Mouse (Mus musculus) kidney, postnatal 0 days (tissue): ENCODE measurements at regions not wholly inside any gene's neighbourhood (a gene's known extent, or its start where the extent isn't known, plus 50 kb on each side); places are given as distances from the start of the nearest gene placed in this dataset.
A peak's percentile ranks its signal among the peaks of the same experiment; 100 is the strongest.

Experiments
- ATAC-seq: fragments of 200-750 bp; cut with Nextera tagmentation; replicated peaks from 2 replicates; pipeline ENCODE4 v1.8.0; 2017; ENCODE audit warnings: low read depth, moderate number of reproducible peaks, moderate TSS enrichment, moderate library complexity; ENCODE audit not compliant: low FRiP score
- DNase-seq: peaks from one replicate; pipeline ENCODE4 v3.0.0-alpha.2; 2016; ENCODE audit warnings: low spot score
- H3K27ac ChIP-seq: fragments of 300-500 bp; sonication (generic); 2 replicates; pipeline ENCODE4 v1.5.1; 2014; ENCODE audit warnings: mild to moderate bottlenecking
- H3K27me3 ChIP-seq: fragments of 300-500 bp; sonication (generic); 2 replicates; pipeline ENCODE4 v1.6.1; 2014; ENCODE audit warnings: low read length, mixed read lengths; ENCODE audit not compliant: insufficient read depth
- H3K36me3 ChIP-seq: fragments of 300-500 bp; sonication (generic); 2 replicates; pipeline ENCODE4 v1.6.1; 2014; ENCODE audit warnings: low read length, mixed read lengths; ENCODE audit not compliant: insufficient read depth
- H3K4me1 ChIP-seq: fragments of 300-500 bp; sonication (generic); replicated peaks from 2 replicates; pipeline ENCODE4 v1.6.1; 2014; ENCODE audit warnings: antibody characterized with exemption, low read length, mixed read lengths; ENCODE audit not compliant: insufficient read depth
- H3K4me2 ChIP-seq: fragments of 300-500 bp; sonication (generic); 2 replicates; pipeline ENCODE4 v1.6.1; 2014; ENCODE audit warnings: mild to moderate bottlenecking, low read length, moderate library complexity, mixed read lengths
- H3K4me3 ChIP-seq: fragments of 300-500 bp; sonication (generic); replicated peaks from 2 replicates; pipeline ENCODE4 v1.5.1; 2014; ENCODE audit warnings: low read depth, low read length
- H3K9ac ChIP-seq: fragments of 300-500 bp; sonication (generic); 2 replicates; pipeline ENCODE4 v1.6.1; 2014; ENCODE audit warnings: low read depth, low read length
- H3K9me3 ChIP-seq: fragments of 300-500 bp; sonication (generic); replicated peaks from 2 replicates; pipeline ENCODE4 v1.6.1; 2016; ENCODE audit warnings: low read length, inconsistent platforms, mixed read lengths
- CTCF ChIP-seq: IDR thresholded peaks from 2 replicates; pipeline ENCODE4 v1.5.1; 2016; ENCODE audit warnings: antibody characterized with exemption, low read depth, mild to moderate bottlenecking, moderate library complexity
- WGBS: fragments of 180-500 bp; shearing (Covaris S2); extraction: QIAGEN DNeasy Blood & Tissue Kit; methylation state at CpG from one replicate; pipeline ENCODE4 v1.1.7; 2014; 5-methylcytosine and 5-hydroxymethylcytosine counted together

- H3K4me1 ChIP-seq = no peaks in the 10 kb centered on the region
- H3K9me3 ChIP-seq = no peaks in the 10 kb centered on the region
- H3K4me3 ChIP-seq = no peak overlapping the region
- H3K27ac ChIP-seq = no peak overlapping the region
- no peak for TF ChIP-seq CTCF
- no peaks in the 10 kb centered on the region for H3K27me3 ChIP-seq
- H3K9ac ChIP-seq = no peak overlapping the region
- no peaks in the 10 kb centered on the region for H3K36me3 ChIP-seq
- WGBS = 91% methylated on average over 4 of the region's 4 CpGs
- DNase-seq = no peak
- ATAC-seq = no peak
- no peak overlapping the region for H3K4me2 ChIP-seq
These were observed 92.0 kb upstream of the Coch start for GRCm38 (mm10) chr12:51501185-51501584.

GRCm38 (mm10) chr12:51502724-51503123, 90.4 kb upstream of the Coch start:
- Histone ChIP-seq H3K9me3 (no peaks in the 10 kb centered on the region), H3K27me3 (no peaks in the 10 kb centered on the region), H3K36me3 (no peaks in the 10 kb centered on the region), H3K4me2 (no peak overlapping the region), H3K27ac (no peak overlapping the region), H3K9ac (no peak overlapping the region), H3K4me3 (no peak overlapping the region), H3K4me1 (no peaks in the 10 kb centered on the region)
- no peak for DNase-seq
- no peak for TF ChIP-seq CTCF
- WGBS = 83% methylated on average over 4 of the region's 4 CpGs
- ATAC-seq = no peak

GRCm38 (mm10) chr12:51503706-51504105, 89.4 kb upstream of the Coch start:
- H3K4me1 ChIP-seq = no peaks in the 10 kb centered on the region
- H3K36me3 ChIP-seq = no peaks in the 10 kb centered on the region
- 84% methylated on average over 4 of the region's 4 CpGs for WGBS
- no peak overlapping the region for H3K4me2 ChIP-seq
- no peaks in the 10 kb centered on the region for H3K27me3 ChIP-seq
- no peak for ATAC-seq
- H3K27ac ChIP-seq = no peak overlapping the region
- H3K9ac ChIP-seq = no peak overlapping the region
- DNase-seq = no peak
- no peak for TF ChIP-seq CTCF
- no peaks in the 10 kb centered on the region for H3K9me3 ChIP-seq
- H3K4me3 ChIP-seq = no peak overlapping the region

GRCm38 (mm10) chr12:51504581-51504980, 88.6 kb upstream of the Coch start:
- H3K27me3 ChIP-seq = no peaks in the 10 kb centered on the region
- ATAC-seq (no peak), DNase-seq (peak; percentile 4)
- H3K4me3 ChIP-seq = no peak overlapping the region
- no peaks in the 10 kb centered on the region for H3K36me3 ChIP-seq
- no peak overlapping the region for H3K27ac ChIP-seq
- H3K4me1 ChIP-seq = no peaks in the 10 kb centered on the region
- no peak overlapping the region for H3K4me2 ChIP-seq
- WGBS = 21% methylated on average over 7 of the region's 7 CpGs
- H3K9ac ChIP-seq = no peak overlapping the region
- H3K9me3 ChIP-seq = no peaks in the 10 kb centered on the region
- TF ChIP-seq CTCF = no peak

GRCm38 (mm10) chr12:51510010-51510409, 83.1 kb upstream of the Coch start:
- Histone ChIP-seq H3K4me3 (no peak overlapping the region), H3K27me3 (no peaks in the 10 kb centered on the region), H3K36me3 (no peaks in the 10 kb centered on the region), H3K27ac (no peak overlapping the region), H3K4me1 (no peaks in the 10 kb centered on the region), H3K4me2 (no peak overlapping the region), H3K9ac (no peak overlapping the region), H3K9me3 (no peaks in the 10 kb centered on the region)
- TF ChIP-seq CTCF = no peak
- DNase-seq = no peak
- ATAC-seq = no peak
- WGBS = 90% methylated on average over 2 of the region's 2 CpGs

- H3K27me3 ChIP-seq = no peaks in the 10 kb centered on the region
- WGBS = 84% methylated on average over 3 of the region's 3 CpGs
- no peak overlapping the region for H3K4me2 ChIP-seq
- no peak for DNase-seq
- H3K27ac ChIP-seq = no peak overlapping the region
- no peaks in the 10 kb centered on the region for H3K36me3 ChIP-seq
- no peak overlapping the region for H3K9ac ChIP-seq
- TF ChIP-seq CTCF = no peak
- no peak for ATAC-seq
- H3K4me3 ChIP-seq = no peak overlapping the region
- no peaks in the 10 kb centered on the region for H3K9me3 ChIP-seq
- no peaks in the 10 kb centered on the region for H3K4me1 ChIP-seq
These were observed 76.4 kb upstream of the Coch start for GRCm38 (mm10) chr12:51516726-51517125.

GRCm38 (mm10) chr12:51521610-51522120, 71.5 kb upstream of the Coch start:
- H3K4me2 ChIP-seq = no peak overlapping the region
- no peak for ATAC-seq
- no peak overlapping the region for H3K9ac ChIP-seq
- no peak for TF ChIP-seq CTCF
- DNase-seq = no peak
- no peak overlapping the region for H3K4me3 ChIP-seq
- no peaks in the 10 kb centered on the region for H3K27me3 ChIP-seq
- no peaks in the 10 kb centered on the region for H3K9me3 ChIP-seq
- 79% methylated on average over 2 of the region's 2 CpGs for WGBS
- no peaks in the 10 kb centered on the region for H3K36me3 ChIP-seq
- no peak overlapping the region for H3K27ac ChIP-seq
- no peaks in the 10 kb centered on the region for H3K4me1 ChIP-seq
